Comparison of ENCODE assay signal across 8 mouse cellular contexts in the genomic region with DNA sequence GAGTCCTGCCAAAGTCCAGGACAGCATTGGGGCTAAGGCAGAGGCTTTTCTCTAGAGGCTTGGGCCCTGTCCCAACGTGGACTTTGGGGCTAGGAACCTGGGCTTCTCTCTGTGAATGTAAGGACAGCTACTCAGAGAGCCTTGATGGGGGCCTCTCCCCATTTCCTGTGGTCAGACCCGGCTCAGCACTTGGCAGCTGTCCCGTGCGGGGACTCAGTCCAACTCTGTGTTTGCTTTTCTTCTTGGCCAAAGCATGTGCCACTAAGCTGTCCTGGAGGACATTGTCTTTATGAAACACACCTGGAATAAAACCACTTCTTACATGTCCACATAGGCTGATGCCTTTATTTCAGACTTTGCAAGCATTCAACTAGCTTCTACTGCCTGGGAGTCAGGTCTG. TPM values are rescaled to one million over a fixed set of nuclear protein-coding genes. Genes with fewer than 3 reads are reported as not detected.
DNase-seq lines count a peak whose midpoint lies in the region.

No protein-coding gene starts in this region.

- DNase-seq in heart, adult 11 months: peak; percentile 95
- no peak for DNase-seq in heart, adult 8-10 months (ENCODE audit: low spot score)
- peak; percentile 50 for DNase-seq in urinary bladder, postnatal 14 days (ENCODE audit: low spot score)
- no peak for DNase-seq in urinary bladder, postnatal 10 days (ENCODE audit: low spot score)
- DNase-seq in kidney, postnatal 4 days: peak; percentile 83 to 85
- no peak for DNase-seq in retina, embryonic 14.5 days (ENCODE audit: low spot score)
- DNase-seq in B cell, adult 2 months: no peak
- DNase-seq in cerebellum, adult 8-10 months: no peak

RNA-seq across cellular contexts. Expression of a gene that starts 40.1 kb away (rescaled TPM):
- 10 to 100 TPM; 13.7 to 17.9 (median 14.7) TPM for total RNA-seq in heart, adult 8-10 months (2022)

RNA-seq across cellular contexts. Expression of a gene that starts 40.6 kb away (rescaled TPM):
- 10 to 100 TPM; 16.3 to 23.0 (median 21.1) TPM for total RNA-seq in heart, adult 8-10 months (2022)

Comparison
In these comparisons a context has a peak if more than half of its experiments do, and no peak if none do; other contexts are left out.
1. DNase-seq: peak in heart, adult 11 months (single experiment), urinary bladder, postnatal 14 days (single experiment) and kidney, postnatal 4 days (2 of 2); none in heart, adult 8-10 months (single experiment), urinary bladder, postnatal 10 days (single experiment), retina, embryonic 14.5 days (single experiment), B cell, adult 2 months (0 of 2) and cerebellum, adult 8-10 months (single experiment).